In the genomic region with DNA sequence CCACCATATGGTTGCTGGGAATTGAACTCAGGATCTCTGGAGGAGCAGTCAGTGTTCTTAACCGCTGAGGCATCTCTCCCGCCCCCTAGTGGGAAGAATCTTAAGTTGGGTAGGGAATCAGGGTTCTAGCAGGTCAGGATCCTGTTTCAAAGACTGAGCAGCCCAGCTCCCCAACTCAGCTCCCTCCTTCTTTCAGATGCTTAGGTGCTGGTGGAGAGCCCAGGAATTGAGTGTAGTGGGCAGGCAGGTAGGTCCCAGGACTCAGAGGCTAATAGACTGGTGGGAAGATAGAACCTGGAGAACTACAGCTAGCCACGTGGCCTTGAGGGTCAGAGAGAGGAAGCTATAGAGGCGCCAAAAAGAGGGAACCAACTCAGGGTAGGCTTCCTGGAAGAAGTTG, we compare ENCODE assay signal across 9 mouse cellular contexts. TPM values are rescaled to one million over a fixed set of nuclear protein-coding genes. Genes with fewer than 3 reads are reported as not detected.
A peak's percentile ranks its signal among the peaks of the same experiment; 100 is the strongest.
DNase-seq lines count a peak whose midpoint lies in the region; ATAC-seq and TF ChIP-seq lines count a peak whose summit lies in the region.
"Had no signal": no experiment of that assay in that cellular context is flagged by ENCODE, and none has a peak within 500 bp of the region (broad histone marks: within the 10 kb centered on the region; RNA-seq: fewer than 3 reads in every experiment).

No protein-coding gene starts in this region.

- no peak for ATAC-seq in forebrain, postnatal 0 days
- ATAC-seq in limb, embryonic 13.5 days (ENCODE audit: low FRiP score, low read depth), result no peak
- no peak for ATAC-seq in neural tube, embryonic 13.5 days (ENCODE audit: low read depth)
- no peak for ATAC-seq in megakaryocyte progenitor cell, adult 5-6 weeks (replicated peaks; ENCODE audit: poor library complexity)

- 34% methylated on average over 4 of the region's 4 CpGs for WGBS in forebrain, postnatal 0 days
- WGBS in limb, embryonic 13.5 days, result 24% methylated on average over 4 of the region's 4 CpGs
- WGBS in neural tube, embryonic 13.5 days, result 33% methylated on average over 4 of the region's 4 CpGs

- H3K27ac ChIP-seq in forebrain, postnatal 0 days (ENCODE audit: low read depth, low read length), result no peak overlapping the region
- H3K27ac ChIP-seq in limb, embryonic 13.5 days, result no peak overlapping the region
- H3K27ac ChIP-seq in neural tube, embryonic 13.5 days (replicated peaks), result no peak overlapping the region
- H3K27ac ChIP-seq: embryonic facial prominence, embryonic 12.5 days had no signal

- peak; percentile 51 for TF ChIP-seq CTCF in forebrain, postnatal 0 days (IDR thresholded peaks at IDR 0.05; ENCODE audit: low read depth)

- no peaks in the 10 kb centered on the region for H3K27me3 ChIP-seq in forebrain, postnatal 0 days (ENCODE audit: insufficient read depth, low read length)
- peaks cover 14% of the 10 kb centered on the region for H3K27me3 ChIP-seq in limb, embryonic 13.5 days
- peaks cover 23% of the 10 kb centered on the region for H3K27me3 ChIP-seq in neural tube, embryonic 13.5 days

- no peaks in the 10 kb centered on the region for H3K9me3 ChIP-seq in forebrain, postnatal 0 days (ENCODE audit: low read length)
- H3K9me3 ChIP-seq in limb, embryonic 13.5 days, result no peaks in the 10 kb centered on the region
- H3K9me3 ChIP-seq in neural tube, embryonic 13.5 days, result no peaks in the 10 kb centered on the region
- H3K9me3 ChIP-seq: embryonic facial prominence, embryonic 12.5 days had no signal

- peaks cover 10% of the 10 kb centered on the region; the same call in 1 of the 2 replicates for H3K4me1 ChIP-seq in forebrain, postnatal 0 days (ENCODE audit: insufficient read depth)
- H3K4me1 ChIP-seq in limb, embryonic 13.5 days, result peaks cover 31% of the 10 kb centered on the region
- peaks cover 29% of the 10 kb centered on the region for H3K4me1 ChIP-seq in neural tube, embryonic 13.5 days (replicated peaks)

- DNase-seq in layer of hippocampus, postnatal 10 days (ENCODE audit: low spot score in 2 of 2), result peak; percentile 32 to 58
- no peak for DNase-seq in layer of hippocampus, postnatal 36 days
- DNase-seq in T-cell, adult 2 months (ENCODE audit: low spot score), result peak; percentile 44
- peak; percentile 25 for DNase-seq in forebrain, postnatal 0 days
- no peak for DNase-seq in right cerebral cortex, postnatal 25 days

- no peaks in the 10 kb centered on the region for H3K36me3 ChIP-seq in forebrain, postnatal 0 days (ENCODE audit: insufficient read depth)
- 0 out of 2 replicates have a peak, but pooled peaks cover 9% of the 10 kb centered on the region for H3K36me3 ChIP-seq in limb, embryonic 13.5 days
- no peaks in the 10 kb centered on the region for H3K36me3 ChIP-seq in neural tube, embryonic 13.5 days
- H3K36me3 ChIP-seq: embryonic facial prominence, embryonic 12.5 days had no signal

- no peak overlapping the region for H3K9ac ChIP-seq in forebrain, postnatal 0 days
- H3K9ac ChIP-seq in limb, embryonic 13.5 days, result no peak overlapping the region; the same call in 1 of the 2 replicates
- H3K9ac ChIP-seq in neural tube, embryonic 13.5 days, result no peak overlapping the region

- H3K4me2 ChIP-seq in forebrain, postnatal 0 days (ENCODE audit: low read depth), result peak overlapping the region; percentile 67; the same call in 1 of the 2 replicates
- peak overlapping the region; percentile 80; the same call in 1 of the 2 replicates for H3K4me2 ChIP-seq in limb, embryonic 13.5 days (replicated peaks)
- peak overlapping the region; percentile 92; the same call in 1 of the 2 replicates for H3K4me2 ChIP-seq in neural tube, embryonic 13.5 days

- H3K4me3 ChIP-seq in forebrain, postnatal 0 days (ENCODE audit: low read depth, low read length), result no peak overlapping the region
- no peak overlapping the region for H3K4me3 ChIP-seq in limb, embryonic 13.5 days
- H3K4me3 ChIP-seq in neural tube, embryonic 13.5 days, result no peak overlapping the region

RNA-seq across cellular contexts. Expression of a gene that starts 2.6 kb away (rescaled TPM):
- total RNA-seq in layer of hippocampus, postnatal 10 days (2021), result 10 to 100 TPM; 73.6 to 81.2 TPM
- total RNA-seq in layer of hippocampus, postnatal 36 days (2021), result 10 to 100 TPM; 82.8 to 92.6 TPM
- total RNA-seq in forebrain, postnatal 0 days (2014; rRNA removed), result 9.2 and 10.6 TPM in 2 replicates
- 37.2 and 37.4 TPM in 2 replicates for polyA plus RNA-seq in forebrain, postnatal 0 days (2015; fragmentation: Nextera tagmentation; extraction: Ambion mirVana)
- 20.1 and 20.2 TPM in 2 replicates for polyA plus RNA-seq in limb, embryonic 13.5 days (2015; fragmentation: Nextera tagmentation; extraction: Ambion mirVana)
- 30.5 and 35.9 TPM in 2 replicates for polyA plus RNA-seq in neural tube, embryonic 13.5 days (2015; fragmentation: Nextera tagmentation; extraction: Ambion mirVana)
- 46.9 and 53.0 TPM in 2 replicates for total RNA-seq in megakaryocyte progenitor cell, adult 5-6 weeks (2015)
- total RNA-seq in megakaryocyte progenitor cell, adult 5-6 weeks (2017), result 6.4 and 6.6 TPM in 2 replicates

RNA-seq across cellular contexts. Expression of a gene that starts 28.7 kb away (rescaled TPM):
- 10 to 100 TPM; 63.6 to 67.7 TPM for total RNA-seq in layer of hippocampus, postnatal 10 days (2021)
- total RNA-seq in layer of hippocampus, postnatal 36 days (2021), result 10 to 100 TPM; 73.6 to 80.1 TPM
- total RNA-seq in forebrain, postnatal 0 days (2014; rRNA removed), result 39.5 and 52.5 TPM in 2 replicates
- 67.9 and 86.0 TPM in 2 replicates for polyA plus RNA-seq in forebrain, postnatal 0 days (2015; fragmentation: Nextera tagmentation; extraction: Ambion mirVana)
- polyA plus RNA-seq in limb, embryonic 13.5 days (2015; fragmentation: Nextera tagmentation; extraction: Ambion mirVana), result 140 and 142 TPM in 2 replicates
- 105 and 118 TPM in 2 replicates for polyA plus RNA-seq in neural tube, embryonic 13.5 days (2015; fragmentation: Nextera tagmentation; extraction: Ambion mirVana)
- total RNA-seq in megakaryocyte progenitor cell, adult 5-6 weeks (2015), result 95.7 and 103 TPM in 2 replicates
- 88.1 and 104 TPM in 2 replicates for total RNA-seq in megakaryocyte progenitor cell, adult 5-6 weeks (2017)

RNA-seq across cellular contexts. Expression of a gene that starts 29.5 kb away (rescaled TPM):
- total RNA-seq in layer of hippocampus, postnatal 10 days (2021), result not detected
- not detected for total RNA-seq in layer of hippocampus, postnatal 36 days (2021)
- total RNA-seq in forebrain, postnatal 0 days (2014; rRNA removed), result 1.5 TPM in 1 of 2 replicates, not detected in the other
- 0.62 and 0.90 TPM in 2 replicates for polyA plus RNA-seq in forebrain, postnatal 0 days (2015; fragmentation: Nextera tagmentation; extraction: Ambion mirVana)
- polyA plus RNA-seq in limb, embryonic 13.5 days (2015; fragmentation: Nextera tagmentation; extraction: Ambion mirVana), result 1.9 and 2.0 TPM in 2 replicates
- polyA plus RNA-seq in neural tube, embryonic 13.5 days (2015; fragmentation: Nextera tagmentation; extraction: Ambion mirVana), result 2.0 TPM in 2 replicates
- not detected in 2 replicates for total RNA-seq in megakaryocyte progenitor cell, adult 5-6 weeks (2015)
- total RNA-seq in megakaryocyte progenitor cell, adult 5-6 weeks (2017), result not detected in 2 replicates

RNA-seq across cellular contexts. Expression of a gene that starts 41.8 kb away (rescaled TPM):
- 100 to 1,000 TPM; 298 to 305 TPM for total RNA-seq in layer of hippocampus, postnatal 10 days (2021)
- 100 to 1,000 TPM; 288 to 305 TPM for total RNA-seq in layer of hippocampus, postnatal 36 days (2021)
- total RNA-seq in forebrain, postnatal 0 days (2014; rRNA removed), result 179 TPM in 2 replicates
- 251 and 275 TPM in 2 replicates for polyA plus RNA-seq in forebrain, postnatal 0 days (2015; fragmentation: Nextera tagmentation; extraction: Ambion mirVana)
- 82.5 and 83.5 TPM in 2 replicates for polyA plus RNA-seq in limb, embryonic 13.5 days (2015; fragmentation: Nextera tagmentation; extraction: Ambion mirVana)
- 195 and 211 TPM in 2 replicates for polyA plus RNA-seq in neural tube, embryonic 13.5 days (2015; fragmentation: Nextera tagmentation; extraction: Ambion mirVana)
- 137 and 142 TPM in 2 replicates for total RNA-seq in megakaryocyte progenitor cell, adult 5-6 weeks (2015)
- total RNA-seq in megakaryocyte progenitor cell, adult 5-6 weeks (2017), result 50.5 and 56.6 TPM in 2 replicates

Comparison
In these comparisons a context has a peak if more than half of its experiments do, and no peak if none do; other contexts are left out.
1. DNase-seq: peak in layer of hippocampus, postnatal 10 days (2 of 2), T-cell, adult 2 months (single experiment) and forebrain, postnatal 0 days (single experiment); none in layer of hippocampus, postnatal 36 days (0 of 2) and right cerebral cortex, postnatal 25 days (single experiment).
2. Peak in every context shown above with its lines, with median percentiles within 50 percentile points of each other: H3K4me2 ChIP-seq.